In the genomic region with DNA sequence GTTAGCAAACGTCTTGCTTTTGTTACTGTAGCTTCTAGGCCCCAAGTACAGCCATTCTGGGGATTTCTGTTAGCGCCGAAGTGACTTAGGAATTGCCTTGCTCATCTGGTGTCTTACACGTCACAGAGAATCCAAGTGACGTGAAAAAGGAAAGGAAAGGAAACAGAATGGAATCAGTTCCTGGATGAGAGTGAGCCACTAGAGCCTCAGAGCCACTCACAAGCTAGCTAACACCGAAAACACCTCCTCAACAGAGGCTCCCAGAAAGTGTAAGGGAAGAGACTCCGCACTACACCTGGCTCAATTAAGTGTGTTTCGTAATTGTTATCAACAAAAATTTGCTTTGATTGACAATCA, we compare ENCODE assay signal across 26 mouse cellular contexts. TPM values are rescaled to one million over a fixed set of nuclear protein-coding genes. Genes with fewer than 3 reads are reported as not detected.
DNase-seq lines count a peak whose midpoint lies in the region; ATAC-seq and TF ChIP-seq lines count a peak whose summit lies in the region.
"Not testable (repeated sequence)": the region's sequence is repeated elsewhere in the genome, so short reads cannot be mapped to it uniquely, and the experiment has no call there.
"Had no signal": no experiment of that assay in that cellular context is flagged by ENCODE, and none has a peak within 500 bp of the region (broad histone marks: within the 10 kb centered on the region; RNA-seq: fewer than 3 reads in every experiment).

No protein-coding gene starts in this region.

- not testable (repeated sequence) for H3K4me2 ChIP-seq in embryonic facial prominence, embryonic 14.5 days (ENCODE audit: low read depth, low read length); heart, embryonic 13.5 days; hindbrain, embryonic 15.5 days; kidney, embryonic 15.5 days; limb, embryonic 15.5 days; midbrain, postnatal 0 days (ENCODE audit: low read depth, low read length, poor library complexity, severe bottlenecking); stomach, embryonic 16.5 days (ENCODE audit: low read depth, low read length)

- not testable (repeated sequence) for DNase-seq in embryonic facial prominence, embryonic 14.5 days (ENCODE audit: low spot score); midbrain, postnatal 0 days (ENCODE audit: low spot score)

- H3K4me1 ChIP-seq in embryonic facial prominence, embryonic 14.5 days (ENCODE audit: control insufficient read depth, insufficient read depth, low read length); heart, embryonic 13.5 days; hindbrain, embryonic 15.5 days (replicated peaks); kidney, embryonic 15.5 days; limb, embryonic 15.5 days; midbrain, postnatal 0 days (ENCODE audit: insufficient read depth, low read length); stomach, embryonic 16.5 days (ENCODE audit: control insufficient read depth, insufficient read depth, low read length): not testable (repeated sequence)

- H3K9ac ChIP-seq in embryonic facial prominence, embryonic 14.5 days (ENCODE audit: low read depth, low read length); heart, embryonic 13.5 days; hindbrain, embryonic 15.5 days; kidney, embryonic 15.5 days; limb, embryonic 15.5 days; midbrain, postnatal 0 days (replicated peaks; ENCODE audit: low read length, poor library complexity, severe bottlenecking); stomach, embryonic 16.5 days (ENCODE audit: low read length): not testable (repeated sequence)

- TF ChIP-seq CTCF in midbrain, postnatal 0 days (IDR thresholded peaks at IDR 0.05) = not testable (repeated sequence)

- not testable (repeated sequence) for H3K4me3 ChIP-seq in embryonic facial prominence, embryonic 14.5 days (ENCODE audit: low read depth, low read length); heart, embryonic 13.5 days; hindbrain, embryonic 15.5 days; kidney, embryonic 15.5 days (replicated peaks); limb, embryonic 15.5 days; midbrain, postnatal 0 days (ENCODE audit: low read depth, low read length); stomach, embryonic 16.5 days (replicated peaks; ENCODE audit: low read length)

- ATAC-seq in embryonic facial prominence, embryonic 14.5 days (ENCODE audit: low read depth) = 0 out of 2 replicates have a peak, but pooled peaks have one; percentile 15
- ATAC-seq in heart, embryonic 13.5 days (ENCODE audit: extremely low read depth, insufficient number of reproducible peaks, low FRiP score, low TSS enrichment) = peak; percentile 58; the same call in 1 of the 2 replicates
- ATAC-seq in hindbrain, embryonic 15.5 days (ENCODE audit: low FRiP score, low read depth) = peak; percentile 38; the same call in 1 of the 2 replicates
- ATAC-seq in kidney, embryonic 15.5 days (replicated peaks; ENCODE audit: low FRiP score) = 0 out of 2 replicates have a peak, but pooled peaks have one; percentile 40
- ATAC-seq in limb, embryonic 15.5 days (ENCODE audit: insufficient number of reproducible peaks, low FRiP score, low TSS enrichment, low read depth) = peak; percentile 75; the same call in 1 of the 2 replicates
- peak; percentile 62 for ATAC-seq in midbrain, postnatal 0 days (ENCODE audit: low FRiP score)
- peak; percentile 58 for ATAC-seq in stomach, embryonic 16.5 days (ENCODE audit: insufficient read depth, low FRiP score)

- H3K9me3 ChIP-seq in embryonic facial prominence, embryonic 14.5 days (ENCODE audit: control insufficient read depth, low read length) = peaks cover 26% of the 10 kb centered on the region
- H3K9me3 ChIP-seq in heart, embryonic 13.5 days = peaks cover 33% of the 10 kb centered on the region
- peaks cover 30% of the 10 kb centered on the region for H3K9me3 ChIP-seq in hindbrain, embryonic 15.5 days
- peaks cover 21% of the 10 kb centered on the region for H3K9me3 ChIP-seq in kidney, embryonic 15.5 days (replicated peaks)
- H3K9me3 ChIP-seq in limb, embryonic 15.5 days = peaks cover 12% of the 10 kb centered on the region
- H3K9me3 ChIP-seq in midbrain, postnatal 0 days (ENCODE audit: low read length) = peaks cover 23% of the 10 kb centered on the region
- peaks cover 14% of the 10 kb centered on the region; the same call in 1 of the 2 replicates for H3K9me3 ChIP-seq in stomach, embryonic 16.5 days (replicated peaks; ENCODE audit: control insufficient read depth, low read length)

- H3K27ac ChIP-seq in embryonic facial prominence, embryonic 14.5 days (replicated peaks; ENCODE audit: low read depth, low read length); heart, embryonic 13.5 days (replicated peaks); hindbrain, embryonic 15.5 days (replicated peaks); kidney, embryonic 15.5 days; limb, embryonic 15.5 days; midbrain, postnatal 0 days (ENCODE audit: low read depth, low read length); stomach, embryonic 16.5 days (ENCODE audit: low read length): not testable (repeated sequence)

- H3K27me3 ChIP-seq in embryonic facial prominence, embryonic 14.5 days (replicated peaks; ENCODE audit: control insufficient read depth, insufficient read depth, low read length); heart, embryonic 13.5 days (replicated peaks); hindbrain, embryonic 15.5 days; kidney, embryonic 15.5 days; limb, embryonic 15.5 days; midbrain, postnatal 0 days (ENCODE audit: insufficient read depth, low read length); stomach, embryonic 16.5 days (ENCODE audit: control insufficient read depth, insufficient read depth, low read length): not testable (repeated sequence)

- 83% methylated on average over 7 of the region's 8 CpGs for WGBS in embryonic facial prominence, embryonic 14.5 days
- 66% methylated on average over 8 of the region's 8 CpGs for WGBS in heart, embryonic 13.5 days
- 76% methylated on average over 8 of the region's 8 CpGs for WGBS in hindbrain, embryonic 15.5 days
- WGBS in kidney, embryonic 15.5 days = 76% methylated on average over 8 of the region's 8 CpGs
- 73% methylated on average over 8 of the region's 8 CpGs for WGBS in limb, embryonic 15.5 days
- 79% methylated on average over 7 of the region's 8 CpGs for WGBS in midbrain, postnatal 0 days
- 83% methylated on average over 7 of the region's 8 CpGs for WGBS in stomach, embryonic 16.5 days

- H3K36me3 ChIP-seq in embryonic facial prominence, embryonic 14.5 days (ENCODE audit: control insufficient read depth, insufficient read depth, low read length); heart, embryonic 13.5 days; hindbrain, embryonic 15.5 days; kidney, embryonic 15.5 days; limb, embryonic 15.5 days; midbrain, postnatal 0 days (ENCODE audit: insufficient read depth, low read length); stomach, embryonic 16.5 days (ENCODE audit: control insufficient read depth, insufficient read depth, low read length): not testable (repeated sequence)

RNA-seq across cellular contexts. Expression of gene Gm17019, which starts 20.8 kb away (rescaled TPM):
- polyA plus RNA-seq in embryonic facial prominence, embryonic 14.5 days (2014; fragmentation: Nextera tagmentation; extraction: Ambion mirVana) = not detected in 2 replicates
- polyA plus RNA-seq in heart, embryonic 13.5 days (2015; fragmentation: Nextera tagmentation; extraction: Ambion mirVana) = not detected in 2 replicates
- not detected in 2 replicates for polyA plus RNA-seq in hindbrain, embryonic 15.5 days (2015; fragmentation: Nextera tagmentation; extraction: Ambion mirVana)
- not detected in 2 replicates for polyA plus RNA-seq in kidney, embryonic 15.5 days (2015; fragmentation: Nextera tagmentation; extraction: Ambion mirVana)
- not detected in 2 replicates for polyA plus RNA-seq in limb, embryonic 15.5 days (2015; fragmentation: Nextera tagmentation; extraction: Ambion mirVana)
- total RNA-seq in midbrain, postnatal 0 days (2014; rRNA removed) = not detected in 2 replicates
- polyA plus RNA-seq in midbrain, postnatal 0 days (2015; fragmentation: Nextera tagmentation; extraction: Ambion mirVana) = not detected in 2 replicates
- polyA plus RNA-seq in stomach, embryonic 16.5 days (2015; fragmentation: Nextera tagmentation; extraction: Ambion mirVana) = not detected in 2 replicates
- total RNA-seq: adrenal gland, adult 2 months; adrenal gland, postnatal 4 days; CH12.LX; gastrocnemius, adult 8-10 months; heart, postnatal 25 days; layer of hippocampus, adult 2 months; layer of hippocampus, postnatal 25 days; megakaryocyte-erythroid progenitor cell, adult 5-6 weeks; MEL had no signal
- polyA plus RNA-seq: adrenal gland, adult 2 months; cortical plate, adult 2 months; embryonic facial prominence, embryonic 10.5 days; forebrain, embryonic 15.5 days; gonadal fat pad, adult 2 months; hindbrain, embryonic 16.5 days; kidney, adult 2 months; limb, embryonic 10.5 days; liver, embryonic 15.5 days; lung, embryonic 16.5 days; midbrain, embryonic 16.5 days had no signal

Comparison
In these comparisons a context has a peak if more than half of its experiments do, and no peak if none do; other contexts are left out.
1. ATAC-seq: peak in every context shown above with its lines; median percentile 75 in limb, embryonic 15.5 days; 62 in midbrain, postnatal 0 days; 58 in heart, embryonic 13.5 days; 58 in stomach, embryonic 16.5 days; 40 in kidney, embryonic 15.5 days; 38 in hindbrain, embryonic 15.5 days; 15 in embryonic facial prominence, embryonic 14.5 days.